Mouse (Mus musculus) Patski (cell line): Measurements from ENCODE around the gene Pip5kl1. TPM values are rescaled to one million over a fixed set of nuclear protein-coding genes. Genes with fewer than 3 reads are reported as not detected.
A peak's percentile ranks its signal among the peaks of the same experiment; 100 is the strongest.

Source experiments
- ATAC-seq: fragments of 100-300 bp; one replicate; pipeline ENCODE4 v1.8.0; 2021
- CTCF ChIA-PET: fragments of 350-600 bp; sonication (Branson Sonifier 250); formaldehyde crosslinking; loops from one replicate; lab custom pipeline; 2022; ENCODE audit warnings: inconsistent platforms; lab: Charles Lee
- POLR2A ChIA-PET: fragments of 350-600 bp; sonication (Branson Sonifier 250); formaldehyde crosslinking; loops from one replicate; lab custom pipeline; 2022; ENCODE audit warnings: antibody characterized with exemption, inconsistent platforms; lab: Charles Lee
- DNase-seq: peaks from one replicate; pipeline ENCODE4 v3.0.0-alpha.2; 2011; ENCODE audit warnings: low read depth, low spot score
- H3K27me3 ChIP-seq: fragments of 371-371 bp; one replicate; pipeline ENCODE4 v1.5.1; 2021
- CTCF ChIP-seq: fragments of 100-300 bp; IDR thresholded peaks from one replicate; pipeline ENCODE4 v1.5.1; 2021
- in situ Hi-C: fragments of 300-500 bp; cut with MboI; formaldehyde crosslinking; loops from 3 replicates; pipeline ENCODE4 v1.11.1; 2018; ENCODE audit warnings: low pct_unique_long_range_greater_than_20kb, mixed read lengths
- polyA plus RNA-seq: library from polyadenylated mRNA; unstranded; gene quantifications from one replicate; pipeline ENCODE4 v1.2.3, GENCODE M21; 2021

Pip5kl1 gene
- polyA plus RNA-seq, 1 experiment from 2014 or later, result 0.47 TPM

GRCm38 (mm10) chr2:32608778-32609435 is 34.3 kb downstream of the Pip5kl1 start:
- peak; percentile 2 for ATAC-seq
- no peaks in the 10 kb centered on the region for H3K27me3 ChIP-seq
- no peak for DNase-seq
- in situ Hi-C loops, result no loop called here
- ChIA-PET CTCF (interaction anchor here (0.8 to 1.8 kb wide), 5 partner anchors 15 to 80 kb away, joined by 3 to 5 read pairs (median 4); no protein-coding TSS in a partner anchor), POLR2A (interaction anchor here (0.9 to 1.5 kb wide), 2 partner anchors 18 to 23 kb away, joined by 3 read pairs; no protein-coding TSS in a partner anchor)
- TF ChIP-seq CTCF, result no peak

- CTCF ChIA-PET, result interaction anchor here (0.7 to 2.1 kb wide), 5 partner anchors 11 to 35 kb away, joined by 3 to 5 read pairs (median 3); partner anchors contain the start of genes 9430097D07Rik and Ak1
- no peak for ATAC-seq
- in situ Hi-C loops, result no loop called here
- no peak for TF ChIP-seq CTCF
- POLR2A ChIA-PET, result interaction anchor here (1.5 kb wide), 1 partner anchor 16 kb away, joined by 3 read pairs; no protein-coding TSS in a partner anchor
- no peaks in the 10 kb centered on the region for H3K27me3 ChIP-seq
- no peak for DNase-seq
These were observed 36.1 kb downstream of the Pip5kl1 start for GRCm38 (mm10) chr2:32610610-32611229.

GRCm38 (mm10) chr2:32612274-32612673 is 37.7 kb downstream of the Pip5kl1 start:
- no peak for ATAC-seq
- POLR2A ChIA-PET, result no interaction called here
- no peak for DNase-seq
- TF ChIP-seq CTCF, result no peak
- CTCF ChIA-PET, result interaction anchor here (1.5 kb wide), 1 partner anchor 29 kb away, joined by 5 read pairs; no protein-coding TSS in a partner anchor
- H3K27me3 ChIP-seq, result no peaks in the 10 kb centered on the region
- in situ Hi-C loops, result no loop called here

- ChIA-PET POLR2A (no interaction called here), CTCF (interaction anchor here (1.7 to 2.0 kb wide), 2 partner anchors 15 to 34 kb away, joined by 5 to 7 read pairs; no protein-coding TSS in a partner anchor)
- H3K27me3 ChIP-seq, result no peaks in the 10 kb centered on the region
- ATAC-seq (no peak), DNase-seq (no peak)
- TF ChIP-seq CTCF, result no peak
- in situ Hi-C loops, result no loop called here
These were observed 42.5 kb downstream of the Pip5kl1 start for GRCm38 (mm10) chr2:32617109-32617508.

GRCm38 (mm10) chr2:32617601-32618000 is 43.0 kb downstream of the Pip5kl1 start:
- POLR2A ChIA-PET, result no interaction called here
- CTCF ChIA-PET, result interaction anchor here (1.7 to 2.0 kb wide), 2 partner anchors 14 to 34 kb away, joined by 5 to 7 read pairs; no protein-coding TSS in a partner anchor
- DNase-seq, result no peak
- no peaks in the 10 kb centered on the region for H3K27me3 ChIP-seq
- in situ Hi-C loops, result no loop called here
- ATAC-seq, result no peak
- no peak for TF ChIP-seq CTCF

- in situ Hi-C loops, result no loop called here
- no peak for TF ChIP-seq CTCF
- H3K27me3 ChIP-seq, result no peaks in the 10 kb centered on the region
- DNase-seq (no peak), ATAC-seq (no peak)
- CTCF ChIA-PET, result no interaction called here
- POLR2A ChIA-PET, result no interaction called here
These were observed 43.5 kb downstream of the Pip5kl1 start for GRCm38 (mm10) chr2:32618051-32618450.

GRCm38 (mm10) chr2:32620682-32621516 is 46.3 kb downstream of the Pip5kl1 start:
- in situ Hi-C loops, result no loop called here
- no peaks in the 10 kb centered on the region for H3K27me3 ChIP-seq
- no peak for TF ChIP-seq CTCF
- ChIA-PET POLR2A (no interaction called here), CTCF (interaction anchor here (0.9 kb wide), 1 partner anchor 10 kb away, joined by 3 read pairs; no protein-coding TSS in a partner anchor)
- DNase-seq (no peak), ATAC-seq (peak; percentile 14)

GRCm38 (mm10) chr2:32621517-32621859 is 46.9 kb downstream of the Pip5kl1 start, which contains the start of gene Ak1:
TSS of gene Ak1 (plus strand) at chr2:32621758.
- POLR2A ChIA-PET, result no interaction called here
- no peaks in the 10 kb centered on the region for H3K27me3 ChIP-seq
- ATAC-seq, result peak; percentile 24
- TF ChIP-seq CTCF, result no peak
- CTCF ChIA-PET, result interaction anchor here (0.9 kb wide), 1 partner anchor 11 kb away, joined by 3 read pairs; no protein-coding TSS in a partner anchor
- in situ Hi-C loops, result no loop called here
- no peak for DNase-seq

- in situ Hi-C loops, result no loop called here
- DNase-seq, result no peak
- CTCF ChIA-PET, result interaction anchor here (1.0 to 2.3 kb wide), 4 partner anchors 16 to 65 kb away, joined by 3 to 10 read pairs (median 3); partner anchors contain the start of genes 9430097D07Rik and Pip5kl1
- no peaks in the 10 kb centered on the region for H3K27me3 ChIP-seq
- POLR2A ChIA-PET, result no interaction called here
- ATAC-seq, result no peak
- no peak for TF ChIP-seq CTCF
These were observed 49.6 kb downstream of the Pip5kl1 start for GRCm38 (mm10) chr2:32624111-32624748.
